Mouse (Mus musculus): ENCODE measurements around the gene Wwc1. TPM values are rescaled to one million over a fixed set of nuclear protein-coding genes. Genes with fewer than 3 reads are reported as not detected.

Wwc1 gene
- polyA plus RNA-seq, 1 experiment from 2014 or later = 4.9 TPM

- H3K4me3 ChIP-seq = no peak overlapping the region
These were observed 88.0 kb downstream of the Wwc1 start for GRCm38 (mm10) chr11:35892293-35892692.

GRCm38 (mm10) chr11:35888790-35889189, 91.5 kb downstream of the Wwc1 start:
- Histone ChIP-seq H3K36me3 (replicated peaks) (peaks cover 53% of the 10 kb centered on the region), H3K4me1 (peaks cover 30% of the 10 kb centered on the region), H3K9me3 (no peaks in the 10 kb centered on the region), H3K4me3 (no peak overlapping the region), H3K27ac (peak overlapping the region; percentile 16; the same call in 1 of the 2 replicates), H3K27me3 (ENCODE audit: poor library complexity, severe bottlenecking) (no peaks in the 10 kb centered on the region)
- no peak for DNase-seq (ENCODE audit: extremely low spot score, low spot score)
- WGBS = 88% methylated on average over 8 of the region's 8 CpGs

More at GRCm38 (mm10) chr11:35892293-35892692, 88.0 kb downstream of the Wwc1 start:
- Histone ChIP-seq H3K9me3 (no peaks in the 10 kb centered on the region), H3K36me3 (replicated peaks) (peaks cover 47% of the 10 kb centered on the region), H3K4me1 (peaks cover 47% of the 10 kb centered on the region), H3K27me3 (ENCODE audit: poor library complexity, severe bottlenecking) (no peaks in the 10 kb centered on the region), H3K27ac (peak overlapping the region; percentile 86)
- 66% methylated on average over 9 of the region's 9 CpGs for WGBS
- DNase-seq (ENCODE audit: extremely low spot score, low spot score) = no peak

- Histone ChIP-seq H3K36me3 (replicated peaks) (peaks cover 61% of the 10 kb centered on the region), H3K4me3 (no peak overlapping the region), H3K4me1 (peaks cover 14% of the 10 kb centered on the region), H3K9me3 (no peaks in the 10 kb centered on the region), H3K27me3 (ENCODE audit: poor library complexity, severe bottlenecking) (no peaks in the 10 kb centered on the region), H3K27ac (no peak overlapping the region)
- 96% methylated on average over 6 of the region's 6 CpGs for whole genome bisulfite sequencing
- DNase-seq (ENCODE audit: extremely low spot score, low spot score) = no peak
These were observed 97.5 kb downstream of the Wwc1 start for GRCm38 (mm10) chr11:35882777-35883176.

GRCm38 (mm10) chr11:35878559-35878897, 101.8 kb downstream of the Wwc1 start:
- H3K36me3 ChIP-seq (replicated peaks) = peaks cover 54% of the 10 kb centered on the region
- H3K27me3 ChIP-seq (ENCODE audit: poor library complexity, severe bottlenecking) = peaks cover 19% of the 10 kb centered on the region; the same call in 1 of the 2 replicates
- peaks cover 53% of the 10 kb centered on the region for H3K4me1 ChIP-seq
- WGBS = 70% methylated on average over 4 of the region's 4 CpGs
- DNase-seq (ENCODE audit: extremely low spot score, low spot score) = no peak
- no peak overlapping the region for H3K4me3 ChIP-seq
- peak overlapping the region; percentile 60 for H3K27ac ChIP-seq
- H3K9me3 ChIP-seq = no peaks in the 10 kb centered on the region

- Histone ChIP-seq H3K9me3 (no peaks in the 10 kb centered on the region), H3K36me3 (replicated peaks) (peaks cover 48% of the 10 kb centered on the region), H3K4me3 (no peak overlapping the region), H3K27ac (peak overlapping the region; percentile 60), H3K4me1 (peaks cover 60% of the 10 kb centered on the region), H3K27me3 (ENCODE audit: poor library complexity, severe bottlenecking) (peaks cover 19% of the 10 kb centered on the region; the same call in 1 of the 2 replicates)
- no peak for DNase-seq (ENCODE audit: extremely low spot score, low spot score)
- WGBS = 76% methylated on average over 14 of the region's 14 CpGs
These were observed 102.4 kb downstream of the Wwc1 start for GRCm38 (mm10) chr11:35877651-35878558.

- WGBS = 26% methylated on average over 21 of the region's 21 CpGs
- peak overlapping the region; percentile 26; the same call in 1 of the 2 replicates for H3K4me3 ChIP-seq
- H3K9me3 ChIP-seq = no peaks in the 10 kb centered on the region
- H3K27ac ChIP-seq = peak overlapping the region; percentile 79
- peaks cover 42% of the 10 kb centered on the region for H3K36me3 ChIP-seq (replicated peaks)
- peaks cover 59% of the 10 kb centered on the region for H3K4me1 ChIP-seq
- DNase-seq (ENCODE audit: extremely low spot score, low spot score) = peak; percentile 27
- peaks cover 19% of the 10 kb centered on the region; the same call in 1 of the 2 replicates for H3K27me3 ChIP-seq (ENCODE audit: poor library complexity, severe bottlenecking)
These were observed 106.6 kb downstream of the Wwc1 start for GRCm38 (mm10) chr11:35873624-35874244.

- DNase-seq (ENCODE audit: extremely low spot score, low spot score) = no peak
- 86% methylated on average over 9 of the region's 9 CpGs for WGBS
- no peak overlapping the region for H3K4me3 ChIP-seq
- peaks cover 13% of the 10 kb centered on the region; the same call in 1 of the 2 replicates for H3K27me3 ChIP-seq (ENCODE audit: poor library complexity, severe bottlenecking)
- H3K36me3 ChIP-seq (replicated peaks) = peaks cover 52% of the 10 kb centered on the region
- peaks cover 49% of the 10 kb centered on the region for H3K4me1 ChIP-seq
- H3K9me3 ChIP-seq = no peaks in the 10 kb centered on the region
- peak overlapping the region; percentile 60; the same call in 1 of the 2 replicates for H3K27ac ChIP-seq
These were observed 109.4 kb downstream of the Wwc1 start for GRCm38 (mm10) chr11:35870961-35871360.

- Histone ChIP-seq H3K4me1 (peaks cover 48% of the 10 kb centered on the region), H3K4me3 (no peak overlapping the region), H3K9me3 (no peaks in the 10 kb centered on the region), H3K27ac (peak overlapping the region; percentile 95), H3K27me3 (ENCODE audit: poor library complexity, severe bottlenecking) (no peaks in the 10 kb centered on the region), H3K36me3 (replicated peaks) (peaks cover 52% of the 10 kb centered on the region)
- WGBS = 54% methylated on average over 7 of the region's 7 CpGs
- DNase-seq (ENCODE audit: extremely low spot score, low spot score) = no peak
These were observed 114.2 kb downstream of the Wwc1 start for GRCm38 (mm10) chr11:35866140-35866539.

GRCm38 (mm10) chr11:35864981-35865604, 115.2 kb downstream of the Wwc1 start:
- Histone ChIP-seq H3K36me3 (replicated peaks) (peaks cover 53% of the 10 kb centered on the region), H3K4me1 (peaks cover 51% of the 10 kb centered on the region), H3K27ac (peak overlapping the region; percentile 95), H3K9me3 (no peaks in the 10 kb centered on the region), H3K4me3 (peak overlapping the region; percentile 33), H3K27me3 (ENCODE audit: poor library complexity, severe bottlenecking) (no peaks in the 10 kb centered on the region)
- DNase-seq (ENCODE audit: extremely low spot score, low spot score) = peak; percentile 89
- WGBS = 13% methylated on average over 9 of the region's 9 CpGs

GRCm38 (mm10) chr11:35863653-35864052, 116.7 kb downstream of the Wwc1 start:
- Histone ChIP-seq H3K27ac (peak overlapping the region; percentile 95), H3K27me3 (ENCODE audit: poor library complexity, severe bottlenecking) (no peaks in the 10 kb centered on the region), H3K36me3 (replicated peaks) (peaks cover 51% of the 10 kb centered on the region), H3K4me1 (peaks cover 60% of the 10 kb centered on the region), H3K4me3 (no peak overlapping the region), H3K9me3 (no peaks in the 10 kb centered on the region)
- no peak for DNase-seq (ENCODE audit: extremely low spot score, low spot score)
- WGBS = 95% methylated on average over 5 of the region's 5 CpGs

- no peaks in the 10 kb centered on the region for H3K27me3 ChIP-seq (ENCODE audit: poor library complexity, severe bottlenecking)
- 85% methylated on average over 12 of the region's 12 CpGs for WGBS
- DNase-seq (ENCODE audit: extremely low spot score, low spot score) = no peak
- H3K9me3 ChIP-seq = peaks cover 6% of the 10 kb centered on the region; the same call in 1 of the 2 replicates
- peaks cover 53% of the 10 kb centered on the region for H3K4me1 ChIP-seq
- H3K4me3 ChIP-seq = no peak overlapping the region
- peaks cover 59% of the 10 kb centered on the region for H3K36me3 ChIP-seq (replicated peaks)
- H3K27ac ChIP-seq = peak overlapping the region; percentile 90
These were observed 122.8 kb downstream of the Wwc1 start for GRCm38 (mm10) chr11:35857395-35858067.
